ENCODE assay signal across 8 mouse cellular contexts in genomic region chr8:124960226-124960880, GRCm38 (mm10). TPM values are rescaled to one million over a fixed set of nuclear protein-coding genes. Genes with fewer than 3 reads are reported as not detected.
DNase-seq lines count a peak whose midpoint lies in the region; ATAC-seq lines count a peak whose summit lies in the region.

No protein-coding gene starts in this region.

- H3K4me2 ChIP-seq in heart, embryonic 13.5 days = peak overlapping the region; percentile 20
- no peak overlapping the region for H3K4me2 ChIP-seq in midbrain, embryonic 13.5 days (replicated peaks)

- no peak overlapping the region for H3K4me3 ChIP-seq in heart, embryonic 13.5 days
- H3K4me3 ChIP-seq in midbrain, embryonic 13.5 days (replicated peaks) = no peak overlapping the region

- no peak for ATAC-seq in heart, embryonic 13.5 days (ENCODE audit: extremely low read depth, insufficient number of reproducible peaks, low FRiP score, low TSS enrichment)
- no peak for ATAC-seq in midbrain, embryonic 13.5 days

- peaks cover 34% of the 10 kb centered on the region for H3K4me1 ChIP-seq in heart, embryonic 13.5 days
- peaks cover 3% of the 10 kb centered on the region; the same call in 1 of the 2 replicates for H3K4me1 ChIP-seq in midbrain, embryonic 13.5 days (replicated peaks)

- peak overlapping the region; percentile 58; the same call in 1 of the 2 replicates for H3K27ac ChIP-seq in heart, embryonic 13.5 days (replicated peaks)
- no peak overlapping the region for H3K27ac ChIP-seq in midbrain, embryonic 13.5 days

- H3K27me3 ChIP-seq in heart, embryonic 13.5 days (replicated peaks) = no peaks in the 10 kb centered on the region
- H3K27me3 ChIP-seq in midbrain, embryonic 13.5 days = no peaks in the 10 kb centered on the region

- DNase-seq in heart, postnatal 14 days = no peak
- peak; percentile 79 for DNase-seq in 3T3-L1 (ENCODE audit: low read depth, low spot score)
- peak; percentile 66 for DNase-seq in embryo, embryonic 10 days (ENCODE audit: low spot score)
- DNase-seq in kidney, postnatal 25 days = peak; percentile 59 to 66
- no peak for DNase-seq in spleen, postnatal 4 days (ENCODE audit: low spot score in 2 of 2)
- DNase-seq in left cerebral cortex, adult 9 months (ENCODE audit: low spot score in 2 of 2) = no peak

- no peaks in the 10 kb centered on the region for H3K36me3 ChIP-seq in heart, embryonic 13.5 days
- H3K36me3 ChIP-seq in midbrain, embryonic 13.5 days = no peaks in the 10 kb centered on the region

- no peaks in the 10 kb centered on the region for H3K9me3 ChIP-seq in heart, embryonic 13.5 days
- no peaks in the 10 kb centered on the region for H3K9me3 ChIP-seq in midbrain, embryonic 13.5 days

- 0 out of 2 replicates have a peak overlapping the region, but pooled peaks have one; percentile 0 for H3K9ac ChIP-seq in heart, embryonic 13.5 days
- H3K9ac ChIP-seq in midbrain, embryonic 13.5 days (replicated peaks) = no peak overlapping the region

- 15% methylated on average over 8 of the region's 8 CpGs for WGBS in heart, embryonic 13.5 days
- 27% methylated on average over 8 of the region's 8 CpGs for WGBS in midbrain, embryonic 13.5 days

- intact Hi-C loops in heart, postnatal 14 days (cut with DNase I) = no loop called here

RNA-seq across cellular contexts. Expression of gene Egln1, which starts 11.2 kb away (rescaled TPM):
- 13.5 and 15.0 TPM in 2 replicates for polyA plus RNA-seq in heart, embryonic 13.5 days (2015; fragmentation: Nextera tagmentation; extraction: Ambion mirVana)
- total RNA-seq in heart, postnatal 14 days (2021) = 100 to 1,000 TPM; 178 to 190 TPM
- polyA plus RNA-seq in midbrain, embryonic 13.5 days (2015; fragmentation: Nextera tagmentation; extraction: Ambion mirVana) = 18.0 TPM in 2 replicates

RNA-seq across cellular contexts. Expression of gene Tsnax, which starts 52.4 kb away (rescaled TPM):
- 80.3 and 87.4 TPM in 2 replicates for polyA plus RNA-seq in heart, embryonic 13.5 days (2015; fragmentation: Nextera tagmentation; extraction: Ambion mirVana)
- total RNA-seq in heart, postnatal 14 days (2021) = 10 to 100 TPM; 74.0 to 74.1 TPM
- polyA plus RNA-seq in midbrain, embryonic 13.5 days (2015; fragmentation: Nextera tagmentation; extraction: Ambion mirVana) = 180 and 193 TPM in 2 replicates

Comparison
In these comparisons a context has a peak if more than half of its experiments do, and no peak if none do; other contexts are left out.
1. DNase-seq: peak in 3T3-L1 (single experiment), embryo, embryonic 10 days (single experiment) and kidney, postnatal 25 days (2 of 2); none in heart, postnatal 14 days (0 of 2), spleen, postnatal 4 days (0 of 2) and left cerebral cortex, adult 9 months (0 of 2).